8 mouse cellular contexts compared by ENCODE assay signal in genomic region chr4:32358602-32359464, GRCm38 (mm10).
A peak's percentile ranks its signal among the peaks of the same experiment; 100 is the strongest.
DNase-seq lines count a peak whose midpoint lies in the region; ATAC-seq lines count a peak whose summit lies in the region.

No protein-coding gene starts in this region.

- intact Hi-C loops in left cerebral cortex, postnatal 10 days (cut with DNase I) = no loop called here

- H3K9me3 ChIP-seq in liver, embryonic 16.5 days (replicated peaks; ENCODE audit: control insufficient read depth, low read length) = no peaks in the 10 kb centered on the region
- no peaks in the 10 kb centered on the region for H3K9me3 ChIP-seq in liver, embryonic 12.5 days (replicated peaks)
- H3K9me3 ChIP-seq in forebrain, embryonic 11.5 days (ENCODE audit: control insufficient read depth, low read length) = no peaks in the 10 kb centered on the region
- H3K9me3 ChIP-seq in hindbrain, embryonic 14.5 days (ENCODE audit: control insufficient read depth, low read length) = no peaks in the 10 kb centered on the region
- no peaks in the 10 kb centered on the region for H3K9me3 ChIP-seq in neural tube, embryonic 13.5 days

- no peaks in the 10 kb centered on the region; the same call in 1 of the 2 replicates for H3K4me1 ChIP-seq in liver, embryonic 16.5 days (ENCODE audit: control insufficient read depth, low read depth, low read length)
- peaks cover 11% of the 10 kb centered on the region for H3K4me1 ChIP-seq in liver, embryonic 12.5 days
- H3K4me1 ChIP-seq in forebrain, embryonic 11.5 days (replicated peaks; ENCODE audit: control insufficient read depth, insufficient read depth, low read length) = peaks cover 16% of the 10 kb centered on the region; the same call in 1 of the 2 replicates
- H3K4me1 ChIP-seq in hindbrain, embryonic 14.5 days (replicated peaks; ENCODE audit: control insufficient read depth, insufficient read depth, low read length) = peaks cover 31% of the 10 kb centered on the region
- H3K4me1 ChIP-seq in neural tube, embryonic 13.5 days (replicated peaks) = peaks cover 80% of the 10 kb centered on the region

- no peak overlapping the region for H3K27ac ChIP-seq in liver, embryonic 16.5 days (ENCODE audit: low read length)
- no peak overlapping the region for H3K27ac ChIP-seq in liver, embryonic 12.5 days
- 0 out of 2 replicates have a peak overlapping the region, but pooled peaks have one; percentile 25 for H3K27ac ChIP-seq in forebrain, embryonic 11.5 days (ENCODE audit: low read depth, low read length)
- H3K27ac ChIP-seq in hindbrain, embryonic 14.5 days = peak overlapping the region; percentile 85
- H3K27ac ChIP-seq in neural tube, embryonic 13.5 days (replicated peaks) = peak overlapping the region; percentile 89

- no peak overlapping the region for H3K9ac ChIP-seq in liver, embryonic 16.5 days (ENCODE audit: low read depth, low read length)
- no peak overlapping the region for H3K9ac ChIP-seq in liver, embryonic 12.5 days
- H3K9ac ChIP-seq in forebrain, embryonic 11.5 days (ENCODE audit: low read length) = no peak overlapping the region
- peak overlapping the region; percentile 37 for H3K9ac ChIP-seq in hindbrain, embryonic 14.5 days
- H3K9ac ChIP-seq in neural tube, embryonic 13.5 days = peak overlapping the region; percentile 43

- H3K4me3 ChIP-seq in liver, embryonic 16.5 days (ENCODE audit: low read depth, low read length) = no peak overlapping the region
- H3K4me3 ChIP-seq in liver, embryonic 12.5 days = no peak overlapping the region
- H3K4me3 ChIP-seq in forebrain, embryonic 11.5 days (ENCODE audit: low read depth, low read length) = no peak overlapping the region
- H3K4me3 ChIP-seq in hindbrain, embryonic 14.5 days (replicated peaks; ENCODE audit: low read length) = no peak overlapping the region
- H3K4me3 ChIP-seq in neural tube, embryonic 13.5 days = no peak overlapping the region

- 30% methylated on average over 12 of the region's 12 CpGs for WGBS in liver, embryonic 16.5 days (ENCODE audit: insufficient replicate concordance)
- 29% methylated on average over 12 of the region's 12 CpGs for WGBS in liver, embryonic 12.5 days (ENCODE audit: insufficient replicate concordance)
- 55% methylated on average over 12 of the region's 12 CpGs for WGBS in forebrain, embryonic 11.5 days
- 19% methylated on average over 12 of the region's 12 CpGs for WGBS in hindbrain, embryonic 14.5 days
- WGBS in neural tube, embryonic 13.5 days = 17% methylated on average over 12 of the region's 12 CpGs

- no peaks in the 10 kb centered on the region for H3K36me3 ChIP-seq in liver, embryonic 16.5 days (ENCODE audit: control insufficient read depth, insufficient read depth)
- H3K36me3 ChIP-seq in liver, embryonic 12.5 days = no peaks in the 10 kb centered on the region
- H3K36me3 ChIP-seq in forebrain, embryonic 11.5 days (ENCODE audit: control insufficient read depth, insufficient read depth, low read length) = no peaks in the 10 kb centered on the region
- no peaks in the 10 kb centered on the region for H3K36me3 ChIP-seq in hindbrain, embryonic 14.5 days (replicated peaks; ENCODE audit: control insufficient read depth, insufficient read depth)
- no peaks in the 10 kb centered on the region for H3K36me3 ChIP-seq in neural tube, embryonic 13.5 days

- ATAC-seq in liver, embryonic 16.5 days (ENCODE audit: low read depth) = peak; percentile 13; the same call in 1 of the 2 replicates
- ATAC-seq in liver, embryonic 12.5 days = no peak
- peak; percentile 56; the same call in 1 of the 2 replicates for ATAC-seq in forebrain, embryonic 11.5 days (replicated peaks; ENCODE audit: low FRiP score)
- ATAC-seq in hindbrain, embryonic 14.5 days (ENCODE audit: low FRiP score) = peak; percentile 83
- ATAC-seq in neural tube, embryonic 13.5 days (ENCODE audit: low read depth) = peak; percentile 88

- DNase-seq in forebrain, embryonic 11.5 days (ENCODE audit: low spot score) = peak; percentile 49
- peak; percentile 62 for DNase-seq in hindbrain, embryonic 14.5 days (ENCODE audit: low spot score)
- DNase-seq in left cerebral cortex, adult 18-20 months (ENCODE audit: low spot score in 2 of 2) = no peak
- no peak for DNase-seq in left cerebral cortex, postnatal 10 days (ENCODE audit: extremely low spot score in 1 of 2, low spot score in 2 of 2)
- DNase-seq in spleen, postnatal 10 days (ENCODE audit: low spot score in 2 of 2) = no peak

- no peaks in the 10 kb centered on the region for H3K27me3 ChIP-seq in liver, embryonic 16.5 days (ENCODE audit: control insufficient read depth, insufficient read depth, low read depth, low read length)
- peaks cover 10% of the 10 kb centered on the region; the same call in 1 of the 2 replicates for H3K27me3 ChIP-seq in liver, embryonic 12.5 days (replicated peaks)
- H3K27me3 ChIP-seq in forebrain, embryonic 11.5 days (ENCODE audit: control insufficient read depth, insufficient read depth, low read length) = no peaks in the 10 kb centered on the region
- H3K27me3 ChIP-seq in hindbrain, embryonic 14.5 days (ENCODE audit: control insufficient read depth, insufficient read depth, low read length) = no peaks in the 10 kb centered on the region
- H3K27me3 ChIP-seq in neural tube, embryonic 13.5 days = no peaks in the 10 kb centered on the region

- no peak overlapping the region for H3K4me2 ChIP-seq in liver, embryonic 16.5 days (ENCODE audit: low read depth, low read length)
- H3K4me2 ChIP-seq in liver, embryonic 12.5 days = no peak overlapping the region
- no peak overlapping the region for H3K4me2 ChIP-seq in forebrain, embryonic 11.5 days (ENCODE audit: low read depth, low read length, severe bottlenecking)
- H3K4me2 ChIP-seq in hindbrain, embryonic 14.5 days (replicated peaks) = peak overlapping the region; percentile 39
- H3K4me2 ChIP-seq in neural tube, embryonic 13.5 days = peak overlapping the region; percentile 32

Comparison
In these comparisons a context has a peak if more than half of its experiments do, and no peak if none do; other contexts are left out.
1. H3K27ac ChIP-seq: peak in forebrain, embryonic 11.5 days (single experiment), hindbrain, embryonic 14.5 days (single experiment) and neural tube, embryonic 13.5 days (single experiment); none in liver, embryonic 16.5 days (single experiment) and liver, embryonic 12.5 days (single experiment).
2. H3K4me2 ChIP-seq: peak in hindbrain, embryonic 14.5 days (single experiment) and neural tube, embryonic 13.5 days (single experiment); none in liver, embryonic 16.5 days (single experiment), liver, embryonic 12.5 days (single experiment) and forebrain, embryonic 11.5 days (single experiment).
3. H3K9ac ChIP-seq: peak in hindbrain, embryonic 14.5 days (single experiment) and neural tube, embryonic 13.5 days (single experiment); none in liver, embryonic 16.5 days (single experiment), liver, embryonic 12.5 days (single experiment) and forebrain, embryonic 11.5 days (single experiment).
4. DNase-seq: peak in forebrain, embryonic 11.5 days (single experiment) and hindbrain, embryonic 14.5 days (single experiment); none in left cerebral cortex, adult 18-20 months (0 of 2), left cerebral cortex, postnatal 10 days (0 of 2) and spleen, postnatal 10 days (0 of 2).